Mouse (Mus musculus) spleen, adult 2 months (tissue): Measurements from ENCODE around the gene Plekhg1. TPM values are rescaled to one million over a fixed set of nuclear protein-coding genes. Genes with fewer than 3 reads are reported as not detected.
A peak's percentile ranks its signal among the peaks of the same experiment; 100 is the strongest.

Source experiments
- DNase-seq, 2 experiments: peaks; one replicate each; pipeline versions ENCODE4 v3.0.0 to v3.0.0-alpha.2; 2012 to 2021; ENCODE audit warnings: low spot score in 2 of 2, low read depth in 1 of 2
- H3K27ac ChIP-seq: fragments of 200-500 bp; 2 replicates; pipeline ENCODE4 v1.5.1; 2012; ENCODE audit warnings: low read length, inconsistent platforms; ENCODE audit not compliant: insufficient read depth
- H3K27me3 ChIP-seq: fragments of 200-500 bp; 2 replicates; pipeline ENCODE4 v1.6.1; 2012; ENCODE audit warnings: mild to moderate bottlenecking, moderate library complexity, low read length, inconsistent platforms; ENCODE audit not compliant: control insufficient read depth, insufficient read depth
- H3K36me3 ChIP-seq: fragments of 200-500 bp; 2 replicates; pipeline ENCODE4 v1.6.1; 2012; ENCODE audit warnings: mild to moderate bottlenecking, low read length, inconsistent platforms; ENCODE audit not compliant: control insufficient read depth, insufficient read depth
- H3K4me1 ChIP-seq: fragments of 200-500 bp; 2 replicates; pipeline ENCODE4 v1.6.1; 2011; ENCODE audit warnings: inconsistent platforms; ENCODE audit not compliant: control insufficient read depth, insufficient read depth, insufficient read length
- H3K4me3 ChIP-seq: fragments of 200-500 bp; 2 replicates; pipeline ENCODE4 v1.5.1; 2011; ENCODE audit warnings: mild to moderate bottlenecking, inconsistent platforms; ENCODE audit not compliant: insufficient read depth, insufficient read length; ENCODE audit errors: extremely low read depth
- CTCF ChIP-seq: fragments of 200-500 bp; IDR thresholded peaks from 2 replicates; pipeline ENCODE4 v1.5.1; 2011; ENCODE audit warnings: mild to moderate bottlenecking, inconsistent platforms; ENCODE audit not compliant: insufficient read depth, insufficient read length, insufficient replicate concordance; ENCODE audit errors: extremely low read depth
- POLR2A ChIP-seq: fragments of 200-500 bp; IDR thresholded peaks from 2 replicates; pipeline ENCODE4 v1.6.1; 2011; ENCODE audit warnings: low read depth, low read length, inconsistent platforms
- WGBS: fragments of 180-500 bp; shearing (Covaris S2); methylation state at CpG from one replicate; pipeline ENCODE4 v1.1.7; 2018; 5-methylcytosine and 5-hydroxymethylcytosine counted together
- polyA plus RNA-seq: library from polyadenylated mRNA; depleted of rRNA; stranded (reverse); fragments of >200 nt; gene quantifications from 2 replicates; pipeline ENCODE4 v1.2.3, GENCODE M21; 2012

Gene Plekhg1
- polyA plus RNA-seq, 1 experiment, result 2.0 TPM

GRCm38 (mm10) chr10:3700225-3701073, 39.7 kb upstream of the Plekhg1 start:
- Histone ChIP-seq H3K27me3 (no peaks in the 10 kb centered on the region), H3K4me3 (no peak overlapping the region), H3K36me3 (no peaks in the 10 kb centered on the region), H3K27ac (no peak overlapping the region), H3K4me1 (no peaks in the 10 kb centered on the region)
- no peak for TF ChIP-seq CTCF
- no peak for TF ChIP-seq POLR2A
- WGBS, result 83% methylated on average over 12 of the region's 12 CpGs
- no peak for DNase-seq

GRCm38 (mm10) chr10:3701832-3702231, 38.3 kb upstream of the Plekhg1 start:
- Histone ChIP-seq H3K27me3 (no peaks in the 10 kb centered on the region), H3K27ac (no peak overlapping the region), H3K36me3 (no peaks in the 10 kb centered on the region), H3K4me1 (no peaks in the 10 kb centered on the region), H3K4me3 (no peak overlapping the region)
- WGBS, result 74% methylated on average over 4 of the region's 4 CpGs
- no peak for DNase-seq
- no peak for TF ChIP-seq CTCF
- TF ChIP-seq POLR2A, result no peak

- no peak for DNase-seq
- no peak overlapping the region for H3K4me3 ChIP-seq
- no peak overlapping the region for H3K27ac ChIP-seq
- H3K4me1 ChIP-seq, result no peaks in the 10 kb centered on the region
- TF ChIP-seq CTCF (no peak), POLR2A (no peak)
- 81% methylated on average over 2 of the region's 2 CpGs for WGBS
- no peaks in the 10 kb centered on the region for H3K27me3 ChIP-seq
- H3K36me3 ChIP-seq, result no peaks in the 10 kb centered on the region
These were observed 37.6 kb upstream of the Plekhg1 start for GRCm38 (mm10) chr10:3702585-3702984.

- Histone ChIP-seq H3K4me3 (no peak overlapping the region), H3K4me1 (no peaks in the 10 kb centered on the region), H3K27me3 (no peaks in the 10 kb centered on the region), H3K27ac (no peak overlapping the region), H3K36me3 (no peaks in the 10 kb centered on the region)
- TF ChIP-seq POLR2A (no peak), CTCF (no peak)
- 87% methylated on average over 4 of the region's 4 CpGs for WGBS
- no peak for DNase-seq
These were observed 33.9 kb upstream of the Plekhg1 start for GRCm38 (mm10) chr10:3706231-3706630.

GRCm38 (mm10) chr10:3710081-3710480, 30.1 kb upstream of the Plekhg1 start:
- H3K4me3 ChIP-seq, result no peak overlapping the region
- DNase-seq, result no peak
- WGBS, result 87% methylated on average over 3 of the region's 3 CpGs
- no peak overlapping the region for H3K27ac ChIP-seq
- no peaks in the 10 kb centered on the region for H3K4me1 ChIP-seq
- no peak for TF ChIP-seq POLR2A
- TF ChIP-seq CTCF, result no peak
- H3K36me3 ChIP-seq, result no peaks in the 10 kb centered on the region
- no peaks in the 10 kb centered on the region for H3K27me3 ChIP-seq

- H3K4me1 ChIP-seq, result no peaks in the 10 kb centered on the region
- no peak for DNase-seq
- TF ChIP-seq POLR2A (no peak), CTCF (no peak)
- H3K36me3 ChIP-seq, result no peaks in the 10 kb centered on the region
- no peaks in the 10 kb centered on the region for H3K27me3 ChIP-seq
- 88% methylated on average over 3 of the region's 3 CpGs for WGBS
- H3K4me3 ChIP-seq, result no peak overlapping the region
- no peak overlapping the region for H3K27ac ChIP-seq
These were observed 24.7 kb upstream of the Plekhg1 start for GRCm38 (mm10) chr10:3715302-3715943.

GRCm38 (mm10) chr10:3718021-3718865, 21.9 kb upstream of the Plekhg1 start:
- no peak overlapping the region for H3K4me3 ChIP-seq
- H3K36me3 ChIP-seq, result no peaks in the 10 kb centered on the region
- H3K4me1 ChIP-seq, result no peaks in the 10 kb centered on the region
- no peaks in the 10 kb centered on the region for H3K27me3 ChIP-seq
- TF ChIP-seq POLR2A, result no peak
- no peak for TF ChIP-seq CTCF
- no peak for DNase-seq
- WGBS, result 35% methylated on average over 16 of the region's 16 CpGs
- peak overlapping the region; percentile 44; the same call in 1 of the 2 replicates for H3K27ac ChIP-seq
